Mouse (Mus musculus): ENCODE measurements around the gene Casq2. TPM values are rescaled to one million over a fixed set of nuclear protein-coding genes. Genes with fewer than 3 reads are reported as not detected.

The Casq2 gene
- polyA plus RNA-seq (2012; rRNA removed), result 49.1 and 50.4 TPM in 2 replicates

- DNase-seq, result no peak
- no peak for TF ChIP-seq POLR2A (IDR thresholded peaks at IDR 0.05; ENCODE audit: borderline replicate concordance, insufficient read depth, low read length)
- TF ChIP-seq CTCF (IDR thresholded peaks at IDR 0.05; ENCODE audit: borderline replicate concordance, insufficient read depth, low read depth, low read length), result no peak
- Histone ChIP-seq H3K27ac (ENCODE audit: insufficient read depth, low read length) (no peak within 1 kb of the TSS), H3K4me3 (replicated peaks; ENCODE audit: insufficient read depth, low read depth, low read length) (no peak within 1 kb of the TSS), H3K4me1 (ENCODE audit: control insufficient read depth, insufficient read depth, low read length) (no peaks in the 10 kb centered on the region), H3K27me3 (ENCODE audit: control insufficient read depth, insufficient read depth, low read length) (no peaks in the 10 kb centered on the region)
- WGBS, result 80% methylated on average over 4 of the region's 4 CpGs
Observed at GRCm38 (mm10) chr3:102086283-102086682, at the start of gene Casq2. Casq2 (plus strand) TSS chr3:102086415.

- TF ChIP-seq CTCF (IDR thresholded peaks at IDR 0.05; ENCODE audit: borderline replicate concordance, insufficient read depth, low read depth, low read length) (no peak), POLR2A (IDR thresholded peaks at IDR 0.05; ENCODE audit: borderline replicate concordance, insufficient read depth, low read length) (no peak)
- DNase-seq, result no peak
- no peak overlapping the region for H3K27ac ChIP-seq (ENCODE audit: insufficient read depth, low read length)
- no peaks in the 10 kb centered on the region for H3K4me1 ChIP-seq (ENCODE audit: control insufficient read depth, insufficient read depth, low read length)
- no peak overlapping the region for H3K4me3 ChIP-seq (replicated peaks; ENCODE audit: insufficient read depth, low read depth, low read length)
- 93% methylated on average over 5 of the region's 5 CpGs for WGBS
- H3K27me3 ChIP-seq (ENCODE audit: control insufficient read depth, insufficient read depth, low read length), result no peaks in the 10 kb centered on the region; the same call in 1 of the 2 replicates
Observed at GRCm38 (mm10) chr3:102037806-102038205, 48.4 kb upstream of the Casq2 start.

- no peaks in the 10 kb centered on the region for H3K4me1 ChIP-seq (ENCODE audit: control insufficient read depth, insufficient read depth, low read length)
- no peak overlapping the region for H3K4me3 ChIP-seq (replicated peaks; ENCODE audit: insufficient read depth, low read depth, low read length)
- WGBS, result 27% methylated on average over 6 of the region's 6 CpGs
- H3K27me3 ChIP-seq (ENCODE audit: control insufficient read depth, insufficient read depth, low read length), result no peaks in the 10 kb centered on the region; the same call in 1 of the 2 replicates
- TF ChIP-seq POLR2A (IDR thresholded peaks at IDR 0.05; ENCODE audit: borderline replicate concordance, insufficient read depth, low read length) (no peak), CTCF (IDR thresholded peaks at IDR 0.05; ENCODE audit: borderline replicate concordance, insufficient read depth, low read depth, low read length) (no peak)
- no peak for DNase-seq
- no peak overlapping the region for H3K27ac ChIP-seq (ENCODE audit: insufficient read depth, low read length)
Observed at GRCm38 (mm10) chr3:102038608-102039007, 47.6 kb upstream of the Casq2 start.

GRCm38 (mm10) chr3:102041632-102042031 is 44.6 kb upstream of the Casq2 start:
- Histone ChIP-seq H3K4me3 (replicated peaks; ENCODE audit: insufficient read depth, low read depth, low read length) (no peak overlapping the region), H3K4me1 (ENCODE audit: control insufficient read depth, insufficient read depth, low read length) (no peaks in the 10 kb centered on the region), H3K27me3 (ENCODE audit: control insufficient read depth, insufficient read depth, low read length) (no peaks in the 10 kb centered on the region), H3K27ac (ENCODE audit: insufficient read depth, low read length) (no peak overlapping the region)
- no peak for DNase-seq
- WGBS, result 92% methylated on average over 4 of the region's 4 CpGs
- TF ChIP-seq CTCF (IDR thresholded peaks at IDR 0.05; ENCODE audit: borderline replicate concordance, insufficient read depth, low read depth, low read length), result no peak
- TF ChIP-seq POLR2A (IDR thresholded peaks at IDR 0.05; ENCODE audit: borderline replicate concordance, insufficient read depth, low read length), result no peak

- H3K27ac ChIP-seq (ENCODE audit: insufficient read depth, low read length), result no peak overlapping the region
- no peaks in the 10 kb centered on the region for H3K27me3 ChIP-seq (ENCODE audit: control insufficient read depth, insufficient read depth, low read length)
- 36% methylated on average over 3 of the region's 3 CpGs for WGBS
- TF ChIP-seq POLR2A (IDR thresholded peaks at IDR 0.05; ENCODE audit: borderline replicate concordance, insufficient read depth, low read length) (no peak), CTCF (IDR thresholded peaks at IDR 0.05; ENCODE audit: borderline replicate concordance, insufficient read depth, low read depth, low read length) (peak; percentile 72)
- H3K4me1 ChIP-seq (ENCODE audit: control insufficient read depth, insufficient read depth, low read length), result no peaks in the 10 kb centered on the region; the same call in 1 of the 2 replicates
- DNase-seq, result peak; percentile 43 to 46
- no peak overlapping the region for H3K4me3 ChIP-seq (replicated peaks; ENCODE audit: insufficient read depth, low read depth, low read length)
Observed at GRCm38 (mm10) chr3:102045071-102045470, 41.1 kb upstream of the Casq2 start.

- H3K4me1 ChIP-seq (ENCODE audit: control insufficient read depth, insufficient read depth, low read length), result no peaks in the 10 kb centered on the region; the same call in 1 of the 2 replicates
- no peak overlapping the region for H3K27ac ChIP-seq (ENCODE audit: insufficient read depth, low read length)
- TF ChIP-seq POLR2A (IDR thresholded peaks at IDR 0.05; ENCODE audit: borderline replicate concordance, insufficient read depth, low read length) (no peak), CTCF (IDR thresholded peaks at IDR 0.05; ENCODE audit: borderline replicate concordance, insufficient read depth, low read depth, low read length) (no peak)
- no peak overlapping the region for H3K4me3 ChIP-seq (replicated peaks; ENCODE audit: insufficient read depth, low read depth, low read length)
- no peak for DNase-seq
- 93% methylated on average over 2 of the region's 2 CpGs for WGBS
- H3K27me3 ChIP-seq (ENCODE audit: control insufficient read depth, insufficient read depth, low read length), result no peaks in the 10 kb centered on the region
Observed at GRCm38 (mm10) chr3:102047532-102047931, 38.7 kb upstream of the Casq2 start.

GRCm38 (mm10) chr3:102049207-102050104 is 36.8 kb upstream of the Casq2 start:
- Histone ChIP-seq H3K27ac (ENCODE audit: insufficient read depth, low read length) (no peak overlapping the region), H3K27me3 (ENCODE audit: control insufficient read depth, insufficient read depth, low read length) (no peaks in the 10 kb centered on the region), H3K4me3 (replicated peaks; ENCODE audit: insufficient read depth, low read depth, low read length) (no peak overlapping the region), H3K4me1 (ENCODE audit: control insufficient read depth, insufficient read depth, low read length) (no peaks in the 10 kb centered on the region; the same call in 1 of the 2 replicates)
- TF ChIP-seq POLR2A (IDR thresholded peaks at IDR 0.05; ENCODE audit: borderline replicate concordance, insufficient read depth, low read length), result no peak
- no peak for TF ChIP-seq CTCF (IDR thresholded peaks at IDR 0.05; ENCODE audit: borderline replicate concordance, insufficient read depth, low read depth, low read length)
- WGBS, result 68% methylated on average over 14 of the region's 14 CpGs
- DNase-seq, result peak in 1 of 2 experiments; percentile 13

GRCm38 (mm10) chr3:102052036-102052435 is 34.2 kb upstream of the Casq2 start:
- TF ChIP-seq POLR2A (IDR thresholded peaks at IDR 0.05; ENCODE audit: borderline replicate concordance, insufficient read depth, low read length), result no peak
- TF ChIP-seq CTCF (IDR thresholded peaks at IDR 0.05; ENCODE audit: borderline replicate concordance, insufficient read depth, low read depth, low read length), result no peak
- no peak for DNase-seq
- WGBS, result 76% methylated on average over 3 of the region's 3 CpGs
- Histone ChIP-seq H3K27me3 (ENCODE audit: control insufficient read depth, insufficient read depth, low read length) (no peaks in the 10 kb centered on the region; the same call in 1 of the 2 replicates), H3K4me3 (replicated peaks; ENCODE audit: insufficient read depth, low read depth, low read length) (no peak overlapping the region), H3K4me1 (ENCODE audit: control insufficient read depth, insufficient read depth, low read length) (no peaks in the 10 kb centered on the region; the same call in 1 of the 2 replicates), H3K27ac (ENCODE audit: insufficient read depth, low read length) (no peak overlapping the region)
